Mouse (Mus musculus): ENCODE measurements around the gene Tert. TPM values are rescaled to one million over a fixed set of nuclear protein-coding genes. Genes with fewer than 3 reads are reported as not detected.

Gene Tert
- polyA plus RNA-seq, 1 experiment from 2014 or later, result 1.5 TPM

DNA sequence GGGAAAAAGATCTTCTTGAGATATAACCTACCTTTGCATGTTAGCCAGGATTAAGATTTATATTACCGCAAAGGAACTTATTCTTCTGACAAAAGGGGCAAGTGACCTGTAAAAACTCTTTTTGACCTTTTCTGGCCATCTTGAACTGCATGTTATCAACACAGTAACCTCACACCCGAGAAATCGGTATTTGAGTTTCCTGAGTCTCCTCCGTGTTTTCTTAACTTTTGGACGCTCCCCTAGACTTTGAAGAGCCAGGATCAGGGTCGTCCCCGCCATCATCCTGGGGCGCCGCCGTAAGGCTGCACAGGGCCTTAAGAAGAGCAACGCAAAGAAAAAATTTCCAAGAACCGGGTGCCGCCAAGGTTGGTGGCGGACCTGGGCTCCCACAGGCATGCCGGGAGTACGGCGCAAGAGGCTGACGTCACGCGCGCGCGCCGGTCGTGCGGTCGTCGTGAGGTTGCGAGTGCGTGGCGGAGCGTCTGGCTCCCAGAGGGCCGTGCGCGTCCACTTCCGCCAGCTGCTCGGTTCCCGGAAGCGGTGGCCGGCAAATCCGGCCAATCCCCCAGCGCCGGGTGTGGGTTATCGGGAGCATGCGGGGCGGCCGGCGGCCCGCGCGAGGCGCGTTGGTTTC is 23.1 kb upstream of the Tert start, which contains the start of gene Clptm1l:
Clptm1l (plus strand) TSS at position 485 of the 634 bp plus-strand sequence.
- H3K4me3 ChIP-seq (ENCODE audit: control insufficient read depth in 1 of 2, insufficient read depth in 1 of 2, low read depth in 1 of 2, low read length in 2 of 2), result peak within 1 kb of the TSS; percentile 81 to 90
- H3K27me3 ChIP-seq (ENCODE audit: control insufficient read depth, insufficient read depth, low read length), result no peaks in the 10 kb centered on the region; the same call in 1 of the 2 replicates
- under 1% methylated on average over 48 of the region's 53 CpGs for WGBS
- H3K4me1 ChIP-seq (ENCODE audit: control insufficient read depth in 2 of 2, insufficient read depth in 2 of 2, low read length in 2 of 2), result peaks cover 6 to 15% of the 10 kb centered on the region in 2 experiments
- H3K4me2 ChIP-seq (ENCODE audit: low read length), result peak within 1 kb of the TSS; percentile 95
- H3K27ac ChIP-seq (replicated peaks in 1 of 2; ENCODE audit: control insufficient read depth in 1 of 2, insufficient read depth in 1 of 2, low read depth in 2 of 2, low read length in 2 of 2), result peak within 1 kb of the TSS; percentile 75 to 83; a peak in 3 of 4 replicates
- H3K9me3 ChIP-seq (ENCODE audit: control insufficient read depth, low read length), result no peaks in the 10 kb centered on the region
- ATAC-seq (ENCODE audit: insufficient number of reproducible peaks, insufficient read depth, low FRiP score, low read depth), result peak; percentile 88
- H3K36me3 ChIP-seq (ENCODE audit: control insufficient read depth, insufficient read depth, low read length), result peaks cover 31% of the 10 kb centered on the region
- peak within 1 kb of the TSS; percentile 95 for H3K9ac ChIP-seq (ENCODE audit: low read length)

- no peaks in the 10 kb centered on the region for H3K9me3 ChIP-seq (ENCODE audit: control insufficient read depth, low read length)
- 3% methylated on average over 38 of the region's 39 CpGs for WGBS
- H3K27ac ChIP-seq (replicated peaks in 1 of 2; ENCODE audit: control insufficient read depth in 1 of 2, insufficient read depth in 1 of 2, low read depth in 2 of 2, low read length in 2 of 2), result peak overlapping the region; percentile 25 to 75; a peak in 3 of 4 replicates
Measured at GRCm38 (mm10) chr13:73604156-73604957, 22.4 kb upstream of the Tert start.

GRCm38 (mm10) chr13:73618406-73618805 is 8.3 kb upstream of the Tert start:
- no peak; the same call in 1 of the 2 replicates for ATAC-seq (ENCODE audit: insufficient number of reproducible peaks, insufficient read depth, low FRiP score, low read depth)
- Histone ChIP-seq H3K27me3 (ENCODE audit: control insufficient read depth, insufficient read depth, low read length) (no peaks in the 10 kb centered on the region), H3K9ac (ENCODE audit: low read length) (no peak overlapping the region), H3K4me2 (ENCODE audit: low read length) (no peak overlapping the region), H3K4me3 (ENCODE audit: control insufficient read depth in 1 of 2, insufficient read depth in 1 of 2, low read depth in 1 of 2, low read length in 2 of 2) (no peak overlapping the region), H3K9me3 (ENCODE audit: control insufficient read depth, low read length) (no peaks in the 10 kb centered on the region), H3K27ac (replicated peaks in 1 of 2; ENCODE audit: control insufficient read depth in 1 of 2, insufficient read depth in 1 of 2, low read depth in 2 of 2, low read length in 2 of 2) (no peak overlapping the region), H3K4me1 (ENCODE audit: control insufficient read depth in 2 of 2, insufficient read depth in 2 of 2, low read length in 2 of 2) (no peaks in the 10 kb centered on the region), H3K36me3 (ENCODE audit: control insufficient read depth, insufficient read depth, low read length) (peaks cover 86% of the 10 kb centered on the region)
- WGBS, result 87% methylated on average over 5 of the region's 5 CpGs

More at GRCm38 (mm10) chr13:73604156-73604957, 22.4 kb upstream of the Tert start:
- peak; percentile 69 for ATAC-seq (ENCODE audit: insufficient number of reproducible peaks, insufficient read depth, low FRiP score, low read depth)
- Histone ChIP-seq H3K9ac (ENCODE audit: low read length) (peak overlapping the region; percentile 95), H3K4me1 (ENCODE audit: control insufficient read depth in 2 of 2, insufficient read depth in 2 of 2, low read length in 2 of 2) (peaks cover 6 to 15% of the 10 kb centered on the region in 2 experiments), H3K36me3 (ENCODE audit: control insufficient read depth, insufficient read depth, low read length) (peaks cover 38% of the 10 kb centered on the region), H3K27me3 (ENCODE audit: control insufficient read depth, insufficient read depth, low read length) (no peaks in the 10 kb centered on the region; the same call in 1 of the 2 replicates), H3K4me2 (ENCODE audit: low read length) (peak overlapping the region; percentile 95), H3K4me3 (ENCODE audit: control insufficient read depth in 1 of 2, insufficient read depth in 1 of 2, low read depth in 1 of 2, low read length in 2 of 2) (peak overlapping the region; percentile 81 to 90)

- H3K4me1 ChIP-seq (ENCODE audit: control insufficient read depth in 2 of 2, insufficient read depth in 2 of 2, low read length in 2 of 2), result no peaks in the 10 kb centered on the region
- H3K9me3 ChIP-seq (ENCODE audit: control insufficient read depth, low read length), result no peaks in the 10 kb centered on the region
- peaks cover 63% of the 10 kb centered on the region for H3K36me3 ChIP-seq (ENCODE audit: control insufficient read depth, insufficient read depth, low read length)
- H3K4me3 ChIP-seq (ENCODE audit: control insufficient read depth in 1 of 2, insufficient read depth in 1 of 2, low read depth in 1 of 2, low read length in 2 of 2), result no peak overlapping the region
- H3K27ac ChIP-seq (replicated peaks in 1 of 2; ENCODE audit: control insufficient read depth in 1 of 2, insufficient read depth in 1 of 2, low read depth in 2 of 2, low read length in 2 of 2), result no peak overlapping the region
- H3K27me3 ChIP-seq (ENCODE audit: control insufficient read depth, insufficient read depth, low read length), result no peaks in the 10 kb centered on the region
- no peak for ATAC-seq (ENCODE audit: insufficient number of reproducible peaks, insufficient read depth, low FRiP score, low read depth)
- no peak overlapping the region for H3K4me2 ChIP-seq (ENCODE audit: low read length)
- no peak overlapping the region for H3K9ac ChIP-seq (ENCODE audit: low read length)
- WGBS, result 74% methylated on average over 6 of the region's 6 CpGs
Measured at GRCm38 (mm10) chr13:73620637-73621036, 6.1 kb upstream of the Tert start.

DNA sequence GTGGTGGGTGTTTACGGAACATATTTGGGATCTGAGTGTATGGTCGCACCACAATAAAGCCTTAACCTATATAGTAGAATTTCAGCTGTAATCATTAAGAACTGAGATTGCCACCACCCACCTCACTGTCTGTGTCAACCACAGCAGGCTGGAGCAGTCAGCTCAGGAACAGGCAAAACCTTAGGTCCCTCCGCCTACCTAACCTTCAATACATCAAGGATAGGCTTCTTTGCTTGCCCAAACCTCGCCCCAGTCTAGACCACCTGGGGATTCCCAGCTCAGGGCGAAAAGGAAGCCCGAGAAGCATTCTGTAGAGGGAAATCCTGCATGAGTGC is 334 bp upstream of the Tert start:
- Histone ChIP-seq H3K4me1 (ENCODE audit: control insufficient read depth in 2 of 2, insufficient read depth in 2 of 2, low read length in 2 of 2) (peaks cover 5 to 13% of the 10 kb centered on the region in 2 experiments; a peak in 3 of 4 replicates), H3K9ac (ENCODE audit: low read length) (peak overlapping the region; percentile 76), H3K27me3 (ENCODE audit: control insufficient read depth, insufficient read depth, low read length) (no peaks in the 10 kb centered on the region), H3K4me3 (ENCODE audit: control insufficient read depth in 1 of 2, insufficient read depth in 1 of 2, low read depth in 1 of 2, low read length in 2 of 2) (peak overlapping the region; percentile 62 to 63), H3K27ac (replicated peaks in 1 of 2; ENCODE audit: control insufficient read depth in 1 of 2, insufficient read depth in 1 of 2, low read depth in 2 of 2, low read length in 2 of 2) (no peak overlapping the region), H3K4me2 (ENCODE audit: low read length) (peak overlapping the region; percentile 96), H3K36me3 (ENCODE audit: control insufficient read depth, insufficient read depth, low read length) (peaks cover 6% of the 10 kb centered on the region), H3K9me3 (ENCODE audit: control insufficient read depth, low read length) (no peaks in the 10 kb centered on the region)
- WGBS, result 40% methylated on average over 6 of the region's 6 CpGs
- no peak for ATAC-seq (ENCODE audit: insufficient number of reproducible peaks, insufficient read depth, low FRiP score, low read depth)

GRCm38 (mm10) chr13:73628586-73629113 is 1.9 kb downstream of the Tert start:
- no peaks in the 10 kb centered on the region for H3K36me3 ChIP-seq (ENCODE audit: control insufficient read depth, insufficient read depth, low read length)
- no peak overlapping the region for H3K4me2 ChIP-seq (ENCODE audit: low read length)
- no peaks in the 10 kb centered on the region for H3K9me3 ChIP-seq (ENCODE audit: control insufficient read depth, low read length)
- 82% methylated on average over 11 of the region's 11 CpGs for WGBS
- H3K27me3 ChIP-seq (ENCODE audit: control insufficient read depth, insufficient read depth, low read length), result no peaks in the 10 kb centered on the region
- H3K27ac ChIP-seq (replicated peaks in 1 of 2; ENCODE audit: control insufficient read depth in 1 of 2, insufficient read depth in 1 of 2, low read depth in 2 of 2, low read length in 2 of 2), result no peak overlapping the region
- no peak overlapping the region for H3K4me3 ChIP-seq (ENCODE audit: control insufficient read depth in 1 of 2, insufficient read depth in 1 of 2, low read depth in 1 of 2, low read length in 2 of 2)
- no peak overlapping the region for H3K9ac ChIP-seq (ENCODE audit: low read length)
- peaks cover 5 to 13% of the 10 kb centered on the region in 2 experiments; a peak in 3 of 4 replicates for H3K4me1 ChIP-seq (ENCODE audit: control insufficient read depth in 2 of 2, insufficient read depth in 2 of 2, low read length in 2 of 2)
- ATAC-seq (ENCODE audit: insufficient number of reproducible peaks, insufficient read depth, low FRiP score, low read depth), result no peak

DNA sequence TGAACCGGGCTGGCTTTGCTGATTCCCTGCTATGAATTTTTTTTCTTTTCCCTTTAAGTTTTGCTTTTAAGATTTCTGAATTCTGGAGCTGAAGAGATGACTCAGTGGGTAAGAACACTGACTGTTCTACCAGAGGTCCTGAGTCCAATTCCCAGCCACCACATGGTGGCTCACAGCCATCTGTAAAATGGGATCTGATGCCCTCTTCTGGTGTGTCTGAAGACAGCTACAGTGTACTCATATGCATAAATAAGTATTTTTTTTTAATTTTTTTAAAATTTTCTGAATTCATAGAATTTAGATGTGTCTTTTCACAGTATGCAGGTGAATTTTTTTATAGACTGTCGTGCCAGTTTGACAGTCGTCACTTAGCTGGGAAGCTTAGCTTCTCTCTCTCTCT is 5.1 kb downstream of the Tert start:
- Histone ChIP-seq H3K4me2 (ENCODE audit: low read length) (no peak overlapping the region), H3K9ac (ENCODE audit: low read length) (no peak overlapping the region), H3K27me3 (ENCODE audit: control insufficient read depth, insufficient read depth, low read length) (no peaks in the 10 kb centered on the region), H3K36me3 (ENCODE audit: control insufficient read depth, insufficient read depth, low read length) (0 out of 2 replicates have a peak, but pooled peaks cover 7% of the 10 kb centered on the region), H3K4me1 (ENCODE audit: control insufficient read depth in 2 of 2, insufficient read depth in 2 of 2, low read length in 2 of 2) (peaks cover 5 to 8% of the 10 kb centered on the region in 2 experiments; a peak in 2 of 4 replicates), H3K9me3 (ENCODE audit: control insufficient read depth, low read length) (no peaks in the 10 kb centered on the region), H3K4me3 (ENCODE audit: control insufficient read depth in 1 of 2, insufficient read depth in 1 of 2, low read depth in 1 of 2, low read length in 2 of 2) (no peak overlapping the region), H3K27ac (replicated peaks in 1 of 2; ENCODE audit: control insufficient read depth in 1 of 2, insufficient read depth in 1 of 2, low read depth in 2 of 2, low read length in 2 of 2) (no peak overlapping the region)
- no peak for ATAC-seq (ENCODE audit: insufficient number of reproducible peaks, insufficient read depth, low FRiP score, low read depth)
- WGBS, result 89% methylated on average over 3 of the region's 3 CpGs
